Comparison of ENCODE assay signal across 7 mouse cellular contexts in genomic region chr2:6463772-6464661, GRCm38 (mm10).
DNase-seq lines count a peak whose midpoint lies in the region; ATAC-seq lines count a peak whose summit lies in the region.

No protein-coding gene starts in this region.

- peak; percentile 92 for ATAC-seq in forebrain, embryonic 14.5 days
- ATAC-seq in intestine, embryonic 15.5 days: no peak
- ATAC-seq in granulocyte monocyte progenitor cell, adult 5-6 weeks (replicated peaks; ENCODE audit: poor library complexity, severe bottlenecking): no peak
- no peak for ATAC-seq in erythroblast, adult 5-6 weeks (replicated peaks; ENCODE audit: low FRiP score, poor library complexity, severe bottlenecking)

- 0 out of 2 replicates have a peak, but pooled peaks cover 2% of the 10 kb centered on the region for H3K4me1 ChIP-seq in forebrain, embryonic 14.5 days (ENCODE audit: control insufficient read depth, insufficient read depth, low read length)
- H3K4me1 ChIP-seq in intestine, embryonic 15.5 days (replicated peaks): no peaks in the 10 kb centered on the region

- WGBS in forebrain, embryonic 14.5 days: 7% methylated on average over 10 of the region's 10 CpGs
- WGBS in intestine, embryonic 15.5 days: 58% methylated on average over 10 of the region's 10 CpGs

- peak; percentile 52 for DNase-seq in brain, adult 2 months (ENCODE audit: low read depth, low spot score)
- peak; percentile 92 for DNase-seq in forebrain, embryonic 14.5 days (ENCODE audit: low spot score)
- DNase-seq in lung, postnatal 25 days (ENCODE audit: low spot score): peak; percentile 68
- DNase-seq in gastrocnemius, adult 8-10 months (ENCODE audit: low spot score in 2 of 2): no peak

- H3K4me3 ChIP-seq in forebrain, embryonic 14.5 days (ENCODE audit: low read depth, low read length): no peak overlapping the region
- no peak overlapping the region for H3K4me3 ChIP-seq in intestine, embryonic 15.5 days (replicated peaks)

- no peak overlapping the region for H3K9ac ChIP-seq in forebrain, embryonic 14.5 days (ENCODE audit: low read length)
- H3K9ac ChIP-seq in intestine, embryonic 15.5 days: no peak overlapping the region

- H3K4me2 ChIP-seq in forebrain, embryonic 14.5 days (ENCODE audit: low read length): no peak overlapping the region
- 0 out of 2 replicates have a peak overlapping the region, but pooled peaks have one; percentile 11 for H3K4me2 ChIP-seq in intestine, embryonic 15.5 days (replicated peaks)

- H3K9me3 ChIP-seq in forebrain, embryonic 14.5 days (replicated peaks; ENCODE audit: control insufficient read depth, low read length): peaks cover 6% of the 10 kb centered on the region; the same call in 1 of the 2 replicates
- H3K9me3 ChIP-seq in intestine, embryonic 15.5 days: no peaks in the 10 kb centered on the region

- peak overlapping the region; percentile 55 for H3K27ac ChIP-seq in forebrain, embryonic 14.5 days (ENCODE audit: low read depth, low read length)
- H3K27ac ChIP-seq in intestine, embryonic 15.5 days: no peak overlapping the region

- no peaks in the 10 kb centered on the region for H3K36me3 ChIP-seq in forebrain, embryonic 14.5 days (ENCODE audit: control insufficient read depth, insufficient read depth, low read length)
- no peaks in the 10 kb centered on the region for H3K36me3 ChIP-seq in intestine, embryonic 15.5 days

- no peaks in the 10 kb centered on the region for H3K27me3 ChIP-seq in forebrain, embryonic 14.5 days (replicated peaks; ENCODE audit: control insufficient read depth, insufficient read depth, low read length)
- no peaks in the 10 kb centered on the region for H3K27me3 ChIP-seq in intestine, embryonic 15.5 days (replicated peaks)

Comparison
In these comparisons a context has a peak if more than half of its experiments do, and no peak if none do; other contexts are left out.
1. DNase-seq: peak in brain, adult 2 months (single experiment), forebrain, embryonic 14.5 days (single experiment) and lung, postnatal 25 days (single experiment); none in gastrocnemius, adult 8-10 months (0 of 2).